Mouse (Mus musculus) v-Abl transformed pro-B cells (cell line): ENCODE data around the gene Ddx6.

ENCODE experiments used
- in situ Hi-C, 2 experiments: fragments of 400-800 bp; cut with MboI; formaldehyde crosslinking; loops; one replicate each; pipeline ENCODE4 v1.15.1; 2025; ENCODE audit not compliant: unreplicated experiment in 2 of 2

Gene Ddx6

GRCm38 (mm10) chr9:44679565-44679964 lies 74.9 kb downstream of the Ddx6 start:
- in situ Hi-C loops = loop anchor here in 1 of 2 experiments (25.0 kb wide), 1 partner anchor 692 kb away; no protein-coding TSS in a partner anchor

DNA sequence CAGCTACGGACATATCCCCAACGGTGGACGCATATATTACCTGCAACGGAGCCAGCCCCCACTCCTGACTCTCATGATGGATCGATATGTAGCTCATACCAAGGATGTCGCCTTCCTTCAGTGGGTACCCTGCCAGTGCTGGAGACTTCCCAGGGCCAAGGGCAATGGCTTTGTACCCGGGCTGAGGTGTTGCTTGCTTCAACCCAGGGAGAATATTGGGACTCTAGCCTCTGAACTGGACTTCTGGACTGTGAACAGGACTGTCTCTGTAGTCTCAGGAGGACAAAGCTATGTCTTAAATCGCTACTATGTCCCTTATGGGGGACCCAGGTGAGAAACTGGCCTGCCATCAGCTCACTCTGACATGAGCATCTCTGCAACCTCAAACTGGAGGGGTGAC lies 78.4 kb downstream of the Ddx6 start:
- in situ Hi-C loops = loop anchor here (5.0 to 25.0 kb wide), 3 partner anchors 228 to 696 kb away; partner anchors contain the start of gene Upk2 (in 2 of the 2)

DNA sequence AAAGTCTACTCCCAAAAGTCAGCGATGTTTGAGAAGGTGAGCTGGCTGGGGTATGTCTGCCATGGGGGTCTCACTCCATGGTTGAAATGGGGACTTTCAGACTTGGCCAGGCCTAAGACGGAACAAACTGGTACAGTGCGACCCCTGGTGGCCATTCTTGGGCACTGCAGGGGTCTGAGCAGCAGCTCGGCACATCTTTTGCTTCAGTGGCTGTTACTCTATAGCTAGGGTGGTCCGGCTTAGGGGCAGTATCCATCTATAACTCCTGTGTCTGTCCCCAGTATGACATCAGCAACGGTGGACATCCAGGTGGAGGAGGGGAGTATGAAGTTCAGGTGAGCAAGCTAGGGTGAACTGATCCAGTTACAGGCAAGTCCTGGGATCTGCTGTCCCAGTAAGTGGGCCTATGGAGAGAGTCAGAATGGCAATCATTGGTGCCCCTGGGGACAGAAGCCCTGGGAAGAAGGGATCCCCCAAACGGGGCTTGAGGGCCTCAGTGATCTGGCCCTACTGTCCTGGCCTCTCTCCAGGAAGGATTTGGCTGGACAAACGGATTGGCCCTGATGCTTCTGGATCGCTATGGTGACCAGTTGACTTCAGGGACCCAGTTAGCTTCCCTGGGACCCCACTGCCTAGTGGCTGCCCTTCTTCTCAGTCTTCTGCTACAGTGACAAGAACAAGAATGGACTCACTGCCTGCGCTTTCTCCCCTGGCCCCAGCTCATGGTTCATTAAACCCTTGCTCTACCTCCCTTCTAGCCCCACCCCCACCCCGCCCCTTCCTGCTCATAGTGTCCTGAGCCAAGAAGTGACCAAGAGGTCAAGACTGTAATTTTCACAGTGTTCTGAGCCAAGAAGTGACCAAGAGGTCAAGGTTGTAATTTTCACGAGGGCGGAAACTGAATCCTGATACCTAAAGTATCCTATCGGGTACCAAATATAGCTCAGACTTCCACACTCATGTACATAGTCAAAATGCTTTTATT lies 80.9 kb downstream of the Ddx6 start:
- in situ Hi-C loops = loop anchor here (10.0 to 25.0 kb wide), 2 partner anchors 231 to 698 kb away; partner anchors contain the start of gene Upk2 (in 1 of the 2)

DNA sequence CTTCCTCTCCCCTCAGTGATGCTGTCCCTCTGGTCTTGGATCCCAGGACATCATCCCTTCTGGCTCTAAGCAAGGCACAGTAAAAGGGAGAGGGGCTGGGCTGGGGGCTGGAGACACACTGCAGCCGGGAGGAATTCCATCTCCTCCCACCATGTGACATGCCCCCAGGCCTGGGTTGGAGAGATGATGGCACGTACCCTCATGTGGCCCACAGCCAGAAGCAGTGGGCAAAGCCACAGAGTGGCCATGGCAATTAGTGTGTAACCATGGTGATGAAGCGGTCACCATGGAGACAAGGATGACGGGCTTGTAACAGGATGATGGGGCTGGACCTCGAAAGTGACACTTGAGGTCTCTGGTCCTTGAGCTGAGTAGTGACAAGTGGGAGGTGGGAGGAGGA lies 81.9 kb downstream of the Ddx6 start:
- in situ Hi-C loops = loop anchor here (10.0 to 25.0 kb wide), 2 partner anchors 232 to 699 kb away; partner anchors contain the start of gene Upk2 (in 1 of the 2)

- in situ Hi-C loops = loop anchor here (10.0 to 25.0 kb wide), 2 partner anchors 233 to 701 kb away; partner anchors contain the start of gene Upk2 (in 1 of the 2)
These were observed 83.3 kb downstream of the Ddx6 start for GRCm38 (mm10) chr9:44688013-44688412.
